Mouse (Mus musculus): ENCODE measurements around the gene Cdan1. TPM values are rescaled to one million over a fixed set of nuclear protein-coding genes. Genes with fewer than 3 reads are reported as not detected.
A peak's percentile ranks its signal among the peaks of the same experiment; 100 is the strongest.

The Cdan1 gene
- polyA plus RNA-seq, 1 experiment from 2014 or later, result 7.9 TPM

- no peaks in the 10 kb centered on the region for H3K27me3 ChIP-seq (ENCODE audit: control insufficient read depth, insufficient read depth, low read length)
- no peak for ATAC-seq (ENCODE audit: insufficient read depth, low FRiP score, low TSS enrichment)
Observed at GRCm38 (mm10) chr2:120729775-120730585, 119.9 kb downstream of the Cdan1 start.

GRCm38 (mm10) chr2:120724176-120724575 is 125.8 kb downstream of the Cdan1 start:
- no peak for DNase-seq (ENCODE audit: low spot score)
- peaks cover 22% of the 10 kb centered on the region for H3K36me3 ChIP-seq (ENCODE audit: control insufficient read depth, insufficient read depth, low read length)
- H3K4me1 ChIP-seq (ENCODE audit: control insufficient read depth, insufficient read depth, low read length), result peaks cover 5% of the 10 kb centered on the region
- no peak overlapping the region for H3K27ac ChIP-seq (ENCODE audit: low read depth, low read length)
- no peaks in the 10 kb centered on the region for H3K9me3 ChIP-seq (ENCODE audit: control insufficient read depth, low read length)
- WGBS, result 85% methylated on average over 6 of the region's 6 CpGs
- H3K4me2 ChIP-seq (ENCODE audit: low read depth), result no peak overlapping the region
- no peak overlapping the region for H3K9ac ChIP-seq (ENCODE audit: low read length)
- no peak overlapping the region for H3K4me3 ChIP-seq (ENCODE audit: low read depth, low read length)
- ATAC-seq (ENCODE audit: insufficient read depth, low FRiP score, low TSS enrichment), result no peak
- H3K27me3 ChIP-seq (ENCODE audit: control insufficient read depth, insufficient read depth, low read length), result no peaks in the 10 kb centered on the region

More at GRCm38 (mm10) chr2:120729775-120730585, 119.9 kb downstream of the Cdan1 start:
- peaks cover 13% of the 10 kb centered on the region for H3K36me3 ChIP-seq (ENCODE audit: control insufficient read depth, insufficient read depth, low read length)
- H3K9me3 ChIP-seq (ENCODE audit: control insufficient read depth, low read length), result no peaks in the 10 kb centered on the region
- peak overlapping the region; percentile 98 for H3K4me3 ChIP-seq (ENCODE audit: low read depth, low read length)
- H3K27ac ChIP-seq (ENCODE audit: low read depth, low read length), result no peak overlapping the region; the same call in 1 of the 2 replicates
- 9% methylated on average over 23 of the region's 23 CpGs for WGBS
- H3K9ac ChIP-seq (ENCODE audit: low read length), result peak overlapping the region; percentile 91
- H3K4me1 ChIP-seq (ENCODE audit: control insufficient read depth, insufficient read depth, low read length), result peaks cover 20% of the 10 kb centered on the region
- DNase-seq (ENCODE audit: low spot score), result peak; percentile 24
- peak overlapping the region; percentile 98 for H3K4me2 ChIP-seq (ENCODE audit: low read depth)

- no peak overlapping the region for H3K27ac ChIP-seq (ENCODE audit: low read depth, low read length)
- H3K27me3 ChIP-seq (ENCODE audit: control insufficient read depth, insufficient read depth, low read length), result no peaks in the 10 kb centered on the region
- H3K9me3 ChIP-seq (ENCODE audit: control insufficient read depth, low read length), result no peaks in the 10 kb centered on the region
- no peak overlapping the region for H3K4me2 ChIP-seq (ENCODE audit: low read depth)
- DNase-seq (ENCODE audit: low spot score), result no peak
- 73% methylated on average over 4 of the region's 4 CpGs for WGBS
- no peak overlapping the region for H3K9ac ChIP-seq (ENCODE audit: low read length)
- H3K4me3 ChIP-seq (ENCODE audit: low read depth, low read length), result no peak overlapping the region
- H3K4me1 ChIP-seq (ENCODE audit: control insufficient read depth, insufficient read depth, low read length), result peaks cover 2% of the 10 kb centered on the region; the same call in 1 of the 2 replicates
- no peak for ATAC-seq (ENCODE audit: insufficient read depth, low FRiP score, low TSS enrichment)
- H3K36me3 ChIP-seq (ENCODE audit: control insufficient read depth, insufficient read depth, low read length), result peaks cover 22% of the 10 kb centered on the region
Observed at GRCm38 (mm10) chr2:120723621-120724020, 126.3 kb downstream of the Cdan1 start.

GRCm38 (mm10) chr2:120722491-120722890 is 127.4 kb downstream of the Cdan1 start:
- H3K27ac ChIP-seq (ENCODE audit: low read depth, low read length), result no peak overlapping the region
- H3K9me3 ChIP-seq (ENCODE audit: control insufficient read depth, low read length), result no peaks in the 10 kb centered on the region
- H3K27me3 ChIP-seq (ENCODE audit: control insufficient read depth, insufficient read depth, low read length), result no peaks in the 10 kb centered on the region
- no peak overlapping the region for H3K4me3 ChIP-seq (ENCODE audit: low read depth, low read length)
- no peaks in the 10 kb centered on the region for H3K4me1 ChIP-seq (ENCODE audit: control insufficient read depth, insufficient read depth, low read length)
- H3K4me2 ChIP-seq (ENCODE audit: low read depth), result no peak overlapping the region
- no peak overlapping the region for H3K9ac ChIP-seq (ENCODE audit: low read length)
- ATAC-seq (ENCODE audit: insufficient read depth, low FRiP score, low TSS enrichment), result no peak
- H3K36me3 ChIP-seq (ENCODE audit: control insufficient read depth, insufficient read depth, low read length), result peaks cover 22% of the 10 kb centered on the region
- WGBS, result 86% methylated on average over 8 of the region's 8 CpGs
- no peak for DNase-seq (ENCODE audit: low spot score)

GRCm38 (mm10) chr2:120721911-120722310 is 128.0 kb downstream of the Cdan1 start:
- ATAC-seq (ENCODE audit: insufficient read depth, low FRiP score, low TSS enrichment), result no peak
- Histone ChIP-seq H3K27me3 (ENCODE audit: control insufficient read depth, insufficient read depth, low read length) (no peaks in the 10 kb centered on the region), H3K9me3 (ENCODE audit: control insufficient read depth, low read length) (no peaks in the 10 kb centered on the region), H3K4me3 (ENCODE audit: low read depth, low read length) (no peak overlapping the region), H3K27ac (ENCODE audit: low read depth, low read length) (no peak overlapping the region), H3K4me1 (ENCODE audit: control insufficient read depth, insufficient read depth, low read length) (no peaks in the 10 kb centered on the region), H3K9ac (ENCODE audit: low read length) (no peak overlapping the region), H3K36me3 (ENCODE audit: control insufficient read depth, insufficient read depth, low read length) (peaks cover 21% of the 10 kb centered on the region), H3K4me2 (ENCODE audit: low read depth) (no peak overlapping the region)
- DNase-seq (ENCODE audit: low spot score), result no peak
- 91% methylated on average over 2 of the region's 2 CpGs for WGBS

- Histone ChIP-seq H3K4me3 (ENCODE audit: low read depth, low read length) (no peak overlapping the region), H3K9ac (ENCODE audit: low read length) (no peak overlapping the region), H3K36me3 (ENCODE audit: control insufficient read depth, insufficient read depth, low read length) (peaks cover 14% of the 10 kb centered on the region), H3K4me1 (ENCODE audit: control insufficient read depth, insufficient read depth, low read length) (no peaks in the 10 kb centered on the region), H3K27me3 (ENCODE audit: control insufficient read depth, insufficient read depth, low read length) (no peaks in the 10 kb centered on the region), H3K4me2 (ENCODE audit: low read depth) (no peak overlapping the region), H3K9me3 (ENCODE audit: control insufficient read depth, low read length) (no peaks in the 10 kb centered on the region), H3K27ac (ENCODE audit: low read depth, low read length) (no peak overlapping the region)
- ATAC-seq (ENCODE audit: insufficient read depth, low FRiP score, low TSS enrichment) (no peak), DNase-seq (ENCODE audit: low spot score) (no peak)
- 90% methylated on average over 6 of the region's 6 CpGs for WGBS
Observed at GRCm38 (mm10) chr2:120720821-120721220, 129.1 kb downstream of the Cdan1 start.

GRCm38 (mm10) chr2:120718496-120718895 is 131.4 kb downstream of the Cdan1 start:
- WGBS, result 94% methylated on average over 8 of the region's 8 CpGs
- ATAC-seq (ENCODE audit: insufficient read depth, low FRiP score, low TSS enrichment), result no peak
- no peaks in the 10 kb centered on the region for H3K9me3 ChIP-seq (ENCODE audit: control insufficient read depth, low read length)
- no peak overlapping the region for H3K9ac ChIP-seq (ENCODE audit: low read length)
- peaks cover 12% of the 10 kb centered on the region for H3K36me3 ChIP-seq (ENCODE audit: control insufficient read depth, insufficient read depth, low read length)
- H3K27ac ChIP-seq (ENCODE audit: low read depth, low read length), result no peak overlapping the region
- no peaks in the 10 kb centered on the region for H3K4me1 ChIP-seq (ENCODE audit: control insufficient read depth, insufficient read depth, low read length)
- H3K27me3 ChIP-seq (ENCODE audit: control insufficient read depth, insufficient read depth, low read length), result no peaks in the 10 kb centered on the region
- H3K4me2 ChIP-seq (ENCODE audit: low read depth), result no peak overlapping the region
- H3K4me3 ChIP-seq (ENCODE audit: low read depth, low read length), result no peak overlapping the region
- DNase-seq (ENCODE audit: low spot score), result no peak

- Histone ChIP-seq H3K4me3 (ENCODE audit: low read depth, low read length) (no peak overlapping the region), H3K36me3 (ENCODE audit: control insufficient read depth, insufficient read depth, low read length) (peaks cover 6% of the 10 kb centered on the region; the same call in 1 of the 2 replicates), H3K27me3 (ENCODE audit: control insufficient read depth, insufficient read depth, low read length) (no peaks in the 10 kb centered on the region), H3K9me3 (ENCODE audit: control insufficient read depth, low read length) (no peaks in the 10 kb centered on the region), H3K27ac (ENCODE audit: low read depth, low read length) (no peak overlapping the region), H3K4me1 (ENCODE audit: control insufficient read depth, insufficient read depth, low read length) (no peaks in the 10 kb centered on the region), H3K4me2 (ENCODE audit: low read depth) (no peak overlapping the region), H3K9ac (ENCODE audit: low read length) (no peak overlapping the region)
- DNase-seq (ENCODE audit: low spot score) (no peak), ATAC-seq (ENCODE audit: insufficient read depth, low FRiP score, low TSS enrichment) (no peak)
- WGBS, result 90% methylated on average over 3 of the region's 3 CpGs
Observed at GRCm38 (mm10) chr2:120713441-120713840, 136.5 kb downstream of the Cdan1 start.

GRCm38 (mm10) chr2:120710948-120711347 is 139.0 kb downstream of the Cdan1 start:
- no peak overlapping the region for H3K9ac ChIP-seq (ENCODE audit: low read length)
- no peaks in the 10 kb centered on the region for H3K27me3 ChIP-seq (ENCODE audit: control insufficient read depth, insufficient read depth, low read length)
- no peak overlapping the region for H3K4me3 ChIP-seq (ENCODE audit: low read depth, low read length)
- H3K4me1 ChIP-seq (ENCODE audit: control insufficient read depth, insufficient read depth, low read length), result no peaks in the 10 kb centered on the region
- H3K4me2 ChIP-seq (ENCODE audit: low read depth), result no peak overlapping the region
- DNase-seq (ENCODE audit: low spot score), result no peak
- WGBS, result 94% methylated on average over 3 of the region's 3 CpGs
- peaks cover 6% of the 10 kb centered on the region; the same call in 1 of the 2 replicates for H3K36me3 ChIP-seq (ENCODE audit: control insufficient read depth, insufficient read depth, low read length)
- no peak overlapping the region for H3K27ac ChIP-seq (ENCODE audit: low read depth, low read length)
- H3K9me3 ChIP-seq (ENCODE audit: control insufficient read depth, low read length), result no peaks in the 10 kb centered on the region
- ATAC-seq (ENCODE audit: insufficient read depth, low FRiP score, low TSS enrichment), result no peak
